Mouse (Mus musculus): ENCODE results near the gene Pick1. TPM values are rescaled to one million over a fixed set of nuclear protein-coding genes. Genes with fewer than 3 reads are reported as not detected.

The Pick1 gene
- polyA plus RNA-seq (2012; rRNA removed), result 33.3 and 41.7 TPM in 2 replicates

DNA sequence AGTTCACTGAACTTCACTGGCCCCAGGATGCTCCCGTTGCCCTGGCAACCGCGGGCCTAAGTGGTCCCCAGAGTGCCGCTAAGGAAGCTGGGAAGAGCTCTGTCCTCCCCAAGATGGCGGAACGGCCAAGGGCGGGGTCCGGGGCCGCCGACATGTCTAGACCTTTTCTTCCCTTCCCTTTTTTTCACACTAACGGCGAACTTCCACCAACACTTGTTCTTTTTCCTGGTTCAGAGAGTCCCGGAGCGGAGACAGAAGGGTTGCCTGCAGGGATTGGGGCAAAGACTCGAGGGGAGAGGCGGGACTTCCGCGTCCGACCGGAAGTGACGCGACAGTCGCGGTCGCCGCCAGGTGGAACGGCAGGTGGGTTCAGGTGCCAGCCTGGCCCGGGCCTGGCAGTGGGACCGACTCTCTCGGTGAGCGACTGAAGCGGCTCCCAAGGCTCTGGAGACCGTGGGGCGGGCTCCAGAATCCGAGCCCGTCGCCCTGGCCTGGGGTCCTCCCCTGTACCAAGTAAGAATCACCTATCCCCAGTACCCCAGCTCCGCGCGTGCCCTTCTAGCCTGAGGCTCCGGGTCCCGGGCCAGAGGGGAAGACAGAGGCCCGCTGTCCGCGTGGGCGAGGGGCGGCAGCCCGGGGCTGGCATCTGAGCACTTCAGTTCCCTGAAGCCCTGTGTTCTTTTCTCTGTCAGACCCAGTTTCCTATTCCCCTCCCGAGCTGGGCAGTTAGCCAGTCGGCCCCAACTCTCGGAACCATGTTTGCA is at the start of gene Pick1, which contains the start of gene Gm49486:
Pick1 (plus strand) TSS at position 116 of the 764 bp plus-strand sequence.
Gm49486 (plus strand) TSS at position 334 of the 764 bp plus-strand sequence.
- DNase-seq (ENCODE audit: low spot score), result peak; percentile 79

DNA sequence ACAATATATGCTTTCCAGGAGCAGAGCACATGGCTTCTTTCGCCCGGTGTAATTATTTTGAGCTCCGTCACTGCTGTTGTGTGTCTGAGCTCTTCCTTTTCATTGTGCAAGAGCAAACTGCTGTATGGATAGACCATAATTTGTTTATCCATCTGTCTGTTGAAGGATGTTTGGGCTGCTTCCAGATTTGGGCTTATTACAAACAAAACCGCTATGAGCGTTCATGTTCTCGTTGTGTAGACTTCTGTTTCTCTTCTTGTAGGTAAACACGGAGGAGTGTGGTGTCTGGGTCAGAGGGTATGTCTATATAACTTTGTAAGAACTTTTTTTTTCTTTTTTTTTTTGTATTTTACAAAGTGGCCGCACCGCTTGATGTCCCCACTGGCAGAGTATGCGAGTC is 43.8 kb upstream of the Pick1 start:
- no peak for DNase-seq (ENCODE audit: low spot score)

- no peak for DNase-seq (ENCODE audit: low spot score)
Observed at GRCm38 (mm10) chr15:79187819-79188218, 41.2 kb upstream of the Pick1 start.

DNA sequence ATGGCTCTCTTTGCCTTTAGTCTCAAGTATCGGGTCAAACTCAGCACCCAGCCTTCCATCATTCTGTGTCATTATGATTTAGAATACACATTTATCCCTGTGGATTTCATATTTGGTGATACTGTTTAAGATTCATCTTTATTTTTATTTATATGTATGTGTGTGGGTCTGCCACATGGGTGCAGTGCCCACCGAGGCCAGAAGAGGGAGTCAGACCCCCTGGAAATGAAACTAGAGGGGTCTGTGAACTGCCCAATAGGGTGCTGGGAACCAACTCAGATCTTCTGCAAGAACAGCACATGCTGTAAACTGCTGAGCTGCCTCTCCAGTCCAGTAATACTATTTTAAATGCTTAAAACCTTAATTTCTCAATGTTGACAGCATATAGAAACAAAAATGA is 37.5 kb upstream of the Pick1 start:
- DNase-seq (ENCODE audit: low spot score), result no peak

DNA sequence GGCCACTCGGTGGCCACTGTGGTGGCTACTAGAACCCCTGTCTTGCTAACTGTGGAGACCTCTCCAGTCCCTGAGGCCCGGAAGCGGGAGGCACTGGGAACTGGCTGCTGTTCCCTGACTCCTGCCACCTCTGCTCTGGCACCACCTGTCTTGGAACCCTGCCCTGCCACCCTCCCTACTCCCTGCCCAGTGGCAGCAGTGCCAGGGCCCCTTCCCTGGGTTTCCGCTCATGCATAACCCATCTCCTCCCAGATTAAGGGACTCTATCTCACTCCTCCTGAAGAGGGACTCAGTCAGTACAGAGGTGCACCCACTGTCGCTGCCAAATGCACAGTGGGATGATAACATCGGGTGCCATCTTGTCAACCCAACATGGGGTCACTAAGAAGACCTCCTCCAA is 36.5 kb upstream of the Pick1 start:
- no peak for DNase-seq (ENCODE audit: low spot score)

GRCm38 (mm10) chr15:79192885-79193845 is 35.8 kb upstream of the Pick1 start:
- DNase-seq (ENCODE audit: low spot score), result no peak

GRCm38 (mm10) chr15:79194048-79194447 is 34.9 kb upstream of the Pick1 start:
- DNase-seq (ENCODE audit: low spot score), result no peak

- DNase-seq (ENCODE audit: low spot score), result no peak
Observed at GRCm38 (mm10) chr15:79194946-79195345, 34.0 kb upstream of the Pick1 start.

- DNase-seq (ENCODE audit: low spot score), result no peak
Observed at GRCm38 (mm10) chr15:79195492-79195891, 33.5 kb upstream of the Pick1 start.

DNA sequence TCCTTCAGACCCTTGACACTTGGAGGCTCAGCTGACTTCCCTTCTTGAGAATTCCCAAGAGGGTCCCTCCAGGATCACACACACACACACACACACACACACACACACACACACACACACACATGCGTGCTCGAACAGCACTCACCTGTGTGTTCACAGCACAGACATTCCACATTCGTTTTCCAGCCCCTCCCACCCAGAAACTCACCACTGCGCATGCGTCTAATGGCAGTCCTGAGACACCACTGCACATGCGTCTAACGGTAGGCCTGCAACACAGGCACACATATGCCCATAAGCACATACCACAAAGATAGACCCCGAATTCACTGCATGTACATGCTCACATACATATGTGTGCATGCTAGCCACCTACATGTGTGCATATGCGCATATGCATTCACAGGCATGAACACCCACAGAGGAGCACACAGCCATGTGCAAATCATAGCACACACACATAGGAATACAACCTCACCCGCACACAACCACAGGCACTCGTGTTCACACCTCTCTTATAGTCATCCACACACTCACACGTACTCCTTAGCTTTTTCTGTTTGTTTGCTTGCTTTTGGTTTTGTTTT is 29.5 kb upstream of the Pick1 start:
- no peak for DNase-seq (ENCODE audit: low spot score)

DNA sequence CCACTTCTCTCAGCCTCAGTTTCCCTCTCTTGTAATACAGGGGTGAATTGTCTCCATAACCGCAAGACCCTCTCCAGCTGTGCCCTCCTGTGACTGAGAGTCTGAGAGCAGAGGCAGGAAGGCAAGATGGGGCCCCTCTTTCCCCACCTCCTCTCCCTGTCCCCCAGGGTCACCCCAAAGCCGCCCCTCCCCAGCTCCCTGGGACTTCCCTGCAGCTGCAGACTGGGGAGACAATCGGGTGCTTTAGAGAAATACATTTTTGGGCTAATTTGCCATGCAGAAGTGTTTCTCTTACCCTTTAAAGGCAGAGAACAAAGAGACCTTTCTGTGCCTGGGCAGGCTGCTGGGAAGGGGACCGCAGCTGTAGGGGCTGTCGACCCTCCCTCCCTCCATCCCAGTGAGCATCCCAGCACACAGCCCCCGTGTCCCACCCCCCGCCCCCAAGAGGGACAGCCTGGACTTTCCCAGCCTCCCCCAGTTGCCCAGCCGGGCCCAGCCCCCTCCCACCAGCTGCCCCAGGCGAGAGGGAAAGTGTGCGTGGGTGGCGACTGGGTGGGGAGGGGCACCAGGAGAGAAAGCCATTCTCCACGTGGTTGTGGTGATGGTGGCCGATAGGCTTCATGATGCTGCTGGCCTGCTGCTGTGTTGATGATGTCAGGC is 27.4 kb upstream of the Pick1 start:
- no peak for DNase-seq (ENCODE audit: low spot score)

GRCm38 (mm10) chr15:79202575-79202974 is 26.4 kb upstream of the Pick1 start:
- no peak for DNase-seq (ENCODE audit: low spot score)

- no peak for DNase-seq (ENCODE audit: low spot score)
Observed at GRCm38 (mm10) chr15:79208211-79208610, 20.8 kb upstream of the Pick1 start.

GRCm38 (mm10) chr15:79208758-79209439 is 20.1 kb upstream of the Pick1 start:
- DNase-seq (ENCODE audit: low spot score), result no peak

DNA sequence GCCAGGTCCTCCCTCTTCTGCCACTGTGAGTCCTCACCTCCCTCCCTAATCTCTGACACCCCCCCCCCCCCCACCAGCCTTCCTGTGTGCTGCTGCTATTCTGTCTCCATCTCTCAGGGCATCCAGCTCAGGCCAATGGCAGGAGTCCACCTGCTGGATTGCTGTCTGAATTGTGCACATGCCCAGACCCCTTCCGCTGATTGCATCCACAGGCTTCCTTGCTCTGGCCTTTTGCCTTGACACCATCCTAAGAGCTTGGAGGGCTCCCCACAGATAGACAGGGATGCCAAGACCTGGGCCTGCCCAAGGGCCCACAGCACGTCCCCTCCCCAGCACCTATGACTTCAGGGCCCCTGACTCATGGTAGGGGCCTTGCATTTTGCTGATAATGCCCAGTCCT is 18.6 kb upstream of the Pick1 start:
- DNase-seq (ENCODE audit: low spot score), result no peak

DNA sequence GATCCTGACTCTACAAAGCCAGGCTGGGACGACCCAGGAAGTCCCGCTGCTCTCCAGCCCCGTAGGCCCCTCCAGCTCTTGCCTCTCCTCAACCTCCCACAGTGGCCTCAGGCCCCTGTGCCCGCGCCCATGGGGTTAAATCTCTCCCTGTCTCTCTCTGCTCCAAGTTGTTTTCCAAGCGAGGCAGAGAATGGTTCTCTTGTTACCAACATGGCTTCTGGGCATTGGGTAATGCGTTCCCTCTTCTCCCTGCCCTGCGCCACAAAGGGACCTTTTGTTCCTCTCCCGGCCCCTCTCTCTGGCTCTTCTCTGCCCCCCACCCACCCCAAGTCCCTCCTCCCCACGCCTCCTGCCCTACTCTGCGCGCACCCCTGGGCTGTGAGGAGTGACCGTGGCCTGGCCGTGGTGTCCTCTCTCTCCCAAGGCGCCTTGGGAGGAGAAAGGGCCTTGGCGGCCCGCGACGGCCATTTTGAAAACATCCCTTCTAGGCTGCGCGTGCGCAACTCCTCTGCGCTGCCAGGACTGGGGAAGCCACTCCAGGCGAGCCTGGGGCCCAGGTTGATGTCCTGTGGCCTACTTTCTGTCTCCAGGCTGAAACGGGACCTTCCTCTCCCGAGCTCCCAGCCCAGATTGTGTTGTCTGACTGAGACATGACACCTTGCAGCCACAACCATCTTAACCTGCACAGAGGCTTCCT is 16.1 kb upstream of the Pick1 start:
- DNase-seq (ENCODE audit: low spot score), result no peak

- no peak for DNase-seq (ENCODE audit: low spot score)
Observed at GRCm38 (mm10) chr15:79213591-79213990, 15.4 kb upstream of the Pick1 start.

- no peak for DNase-seq (ENCODE audit: low spot score)
Observed at GRCm38 (mm10) chr15:79216191-79216590, 12.8 kb upstream of the Pick1 start.

GRCm38 (mm10) chr15:79219572-79219971 is 9.4 kb upstream of the Pick1 start:
- no peak for DNase-seq (ENCODE audit: low spot score)

GRCm38 (mm10) chr15:79223641-79224040 is 5.3 kb upstream of the Pick1 start:
- DNase-seq (ENCODE audit: low spot score), result no peak
